Mouse (Mus musculus) kidney, embryonic 15.5 days (tissue): ENCODE measurements at regions not wholly inside any gene's neighbourhood (a gene's known extent, or its start where the extent isn't known, plus 50 kb on each side); places are given as distances from the start of the nearest gene placed in this dataset.

Experiments
- ATAC-seq: fragments of 200-750 bp; cut with Nextera tagmentation; replicated peaks from 2 replicates; pipeline ENCODE4 v1.8.0; 2017; ENCODE audit warnings: moderate TSS enrichment; ENCODE audit not compliant: low FRiP score
- H3K27ac ChIP-seq: fragments of 300-500 bp; sonication (generic); 2 replicates; pipeline ENCODE4 v1.5.1; 2015; ENCODE audit warnings: mild to moderate bottlenecking, inconsistent platforms
- H3K27me3 ChIP-seq: fragments of 300-500 bp; sonication (generic); 2 replicates; pipeline ENCODE4 v1.6.1; 2015; ENCODE audit warnings: inconsistent platforms
- H3K36me3 ChIP-seq: fragments of 300-500 bp; sonication (generic); 2 replicates; pipeline ENCODE4 v1.6.1; 2015; ENCODE audit warnings: inconsistent platforms
- H3K4me1 ChIP-seq: fragments of 300-500 bp; sonication (generic); 2 replicates; pipeline ENCODE4 v1.6.1; 2015; ENCODE audit warnings: inconsistent platforms
- H3K4me2 ChIP-seq: fragments of 300-500 bp; sonication (generic); 2 replicates; pipeline ENCODE4 v1.6.1; 2015; ENCODE audit warnings: moderate library complexity, mild to moderate bottlenecking, inconsistent platforms
- H3K4me3 ChIP-seq: fragments of 300-500 bp; sonication (generic); replicated peaks from 2 replicates; pipeline ENCODE4 v1.5.1; 2015; ENCODE audit warnings: mild to moderate bottlenecking, inconsistent platforms
- H3K9ac ChIP-seq: fragments of 300-500 bp; sonication (generic); 2 replicates; pipeline ENCODE4 v1.6.1; 2015; ENCODE audit warnings: mild to moderate bottlenecking, inconsistent platforms
- H3K9me3 ChIP-seq: fragments of 300-500 bp; sonication (generic); replicated peaks from 2 replicates; pipeline ENCODE4 v1.6.1; 2016; ENCODE audit warnings: inconsistent platforms
- WGBS: fragments of 180-500 bp; shearing (Covaris S2); methylation state at CpG from one replicate; pipeline ENCODE4 v1.1.7; 2015; ENCODE audit warnings: mixed read lengths; 5-methylcytosine and 5-hydroxymethylcytosine counted together

- Histone ChIP-seq H3K36me3 (no peaks in the 10 kb centered on the region), H3K27me3 (no peaks in the 10 kb centered on the region), H3K4me1 (peaks cover 15% of the 10 kb centered on the region), H3K9me3 (no peaks in the 10 kb centered on the region), H3K4me2 (no peak overlapping the region), H3K27ac (no peak overlapping the region), H3K9ac (no peak overlapping the region), H3K4me3 (no peak overlapping the region)
- 88% methylated on average over 3 of the region's 3 CpGs for WGBS
- no peak for ATAC-seq
Observed at GRCm38 (mm10) chr3:37786792-37787191, 62.5 kb upstream of the Gm5148 start.

DNA sequence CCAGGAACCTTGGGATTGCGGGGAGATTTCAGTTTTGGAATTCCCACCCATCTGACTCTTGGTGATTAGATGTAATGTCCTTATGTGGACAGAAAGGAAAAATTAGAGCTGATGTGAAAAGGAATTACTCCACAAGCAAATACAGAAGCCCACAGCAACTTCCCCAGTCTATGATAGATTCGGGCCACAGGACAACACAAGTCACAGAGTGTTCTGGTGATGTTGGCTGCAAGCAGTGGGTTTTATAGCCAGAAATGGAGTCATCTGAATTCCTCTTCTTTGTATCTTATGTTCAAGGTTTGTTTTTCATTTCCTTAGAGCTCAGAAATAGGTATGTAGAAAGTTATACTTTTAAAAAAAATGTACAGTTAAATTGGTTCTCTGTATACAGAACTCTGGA, 56.8 kb upstream of the Gm5148 start:
- no peak for ATAC-seq
- no peak overlapping the region for H3K4me2 ChIP-seq
- H3K4me3 ChIP-seq: no peak overlapping the region
- no peak overlapping the region for H3K9ac ChIP-seq
- no peaks in the 10 kb centered on the region for H3K36me3 ChIP-seq
- H3K4me1 ChIP-seq: 0 out of 2 replicates have a peak, but pooled peaks cover 8% of the 10 kb centered on the region
- H3K27me3 ChIP-seq: no peaks in the 10 kb centered on the region
- 89% methylated on average over 2 of the region's 2 CpGs for WGBS
- H3K9me3 ChIP-seq: no peaks in the 10 kb centered on the region
- H3K27ac ChIP-seq: no peak overlapping the region

- Histone ChIP-seq H3K27me3 (no peaks in the 10 kb centered on the region), H3K27ac (no peak overlapping the region), H3K9ac (no peak overlapping the region), H3K4me3 (no peak overlapping the region), H3K4me2 (no peak overlapping the region), H3K9me3 (no peaks in the 10 kb centered on the region), H3K36me3 (no peaks in the 10 kb centered on the region), H3K4me1 (0 out of 2 replicates have a peak, but pooled peaks cover 8% of the 10 kb centered on the region)
- 44% methylated on average over 11 of the region's 11 CpGs for WGBS
- ATAC-seq: no peak
Observed at GRCm38 (mm10) chr3:37779867-37780475, 55.7 kb upstream of the Gm5148 start.

GRCm38 (mm10) chr3:37778386-37778785, 54.1 kb upstream of the Gm5148 start:
- 90% methylated on average over 7 of the region's 7 CpGs for WGBS
- no peaks in the 10 kb centered on the region for H3K36me3 ChIP-seq

DNA sequence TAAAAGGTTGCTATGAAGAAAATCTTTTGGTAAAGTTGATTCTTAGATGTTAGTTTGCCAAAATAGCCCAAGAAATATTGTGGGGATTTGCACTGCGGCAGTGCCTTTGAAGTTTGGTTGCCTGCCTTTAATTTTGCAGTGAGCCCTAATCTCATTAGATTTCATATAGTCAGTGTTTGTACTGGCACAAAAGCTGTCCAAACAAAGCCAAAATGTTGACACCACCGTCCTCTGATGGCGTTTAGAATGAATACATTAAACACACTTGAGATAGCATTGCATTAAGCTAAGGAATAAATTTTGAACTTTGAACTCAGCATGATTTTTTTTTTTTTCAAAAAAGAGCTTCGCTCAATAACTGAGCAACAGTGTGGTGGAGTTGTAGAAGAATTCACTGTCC, 51.9 kb upstream of the Gm5148 start:
- H3K27ac ChIP-seq: no peak overlapping the region
- H3K4me2 ChIP-seq: no peak overlapping the region
- no peak for ATAC-seq
- 54% methylated on average over 4 of the region's 4 CpGs for WGBS
- no peak overlapping the region for H3K4me3 ChIP-seq
- no peaks in the 10 kb centered on the region for H3K9me3 ChIP-seq
- 0 out of 2 replicates have a peak, but pooled peaks cover 8% of the 10 kb centered on the region for H3K4me1 ChIP-seq
- no peaks in the 10 kb centered on the region for H3K27me3 ChIP-seq
- H3K9ac ChIP-seq: no peak overlapping the region
- no peaks in the 10 kb centered on the region for H3K36me3 ChIP-seq

More at GRCm38 (mm10) chr3:37778386-37778785, 54.1 kb upstream of the Gm5148 start:
- no peaks in the 10 kb centered on the region for H3K27me3 ChIP-seq
- H3K4me2 ChIP-seq: no peak overlapping the region
- H3K27ac ChIP-seq: no peak overlapping the region
- H3K9ac ChIP-seq: no peak overlapping the region
- 0 out of 2 replicates have a peak, but pooled peaks cover 8% of the 10 kb centered on the region for H3K4me1 ChIP-seq
- no peak for ATAC-seq
- no peaks in the 10 kb centered on the region for H3K9me3 ChIP-seq
- H3K4me3 ChIP-seq: no peak overlapping the region
